Mouse (Mus musculus): ENCODE measurements around the gene Prkd1. TPM values are rescaled to one million over a fixed set of nuclear protein-coding genes. Genes with fewer than 3 reads are reported as not detected.
"Not testable (repeated sequence)": the region's sequence is repeated elsewhere in the genome, so short reads cannot be mapped to it uniquely, and the experiment has no call there.

Prkd1 gene
- under 1 TPM in 1 of 26 experiments, not detected in 25; 0.82 TPM for total RNA-seq (2018; cell fraction: chromatin; rRNA removed)
- not detected for total RNA-seq (2018; cell fraction: cytosol; rRNA removed)
- total RNA-seq (2018; cell fraction: nucleus; rRNA removed): not detected
- not detected in 3 replicates for polyA plus RNA-seq (2018)

- 2% methylated on average over 101 of the region's 114 CpGs for WGBS (ENCODE audit: missing documents)
Measured at GRCm38 (mm10) chr12:50648671-50649541, at the start of gene Prkd1. Gene Prkd1, minus strand, starts transcription at chr12:50649098.

GRCm38 (mm10) chr12:50697492-50697891 lies 48.6 kb upstream of the Prkd1 start:
- 26% methylated on average over 3 of the region's 3 CpGs for WGBS (ENCODE audit: missing documents)
- no peaks in the 10 kb centered on the region for H3K79me2 ChIP-seq (ENCODE audit: inconsistent target)
- H3K4me3 ChIP-seq (ENCODE audit: inconsistent target): no peak overlapping the region

More at GRCm38 (mm10) chr12:50648671-50649541, at the start of gene Prkd1:
- no peaks in the 10 kb centered on the region for H3K36me3 ChIP-seq (ENCODE audit: inconsistent target)
- H3K27ac ChIP-seq: no peak within 1 kb of the TSS
- no peaks in the 10 kb centered on the region for H3K79me2 ChIP-seq (ENCODE audit: inconsistent target)
- H3K4me3 ChIP-seq (ENCODE audit: inconsistent target): no peak within 1 kb of the TSS

GRCm38 (mm10) chr12:50648176-50648670 lies 675 bp downstream of the Prkd1 start:
- Histone ChIP-seq H3K27ac (no peak overlapping the region), H3K79me2 (ENCODE audit: inconsistent target) (no peaks in the 10 kb centered on the region), H3K36me3 (ENCODE audit: inconsistent target) (no peaks in the 10 kb centered on the region), H3K4me3 (ENCODE audit: inconsistent target) (no peak overlapping the region)
- WGBS (ENCODE audit: missing documents): 5% methylated on average over 15 of the region's 16 CpGs

More at GRCm38 (mm10) chr12:50697492-50697891, 48.6 kb upstream of the Prkd1 start:
- no peaks in the 10 kb centered on the region for H3K36me3 ChIP-seq (ENCODE audit: inconsistent target)
- no peak overlapping the region for H3K27ac ChIP-seq

GRCm38 (mm10) chr12:50646857-50647256 lies 2.0 kb downstream of the Prkd1 start:
- Histone ChIP-seq H3K36me3 (ENCODE audit: inconsistent target) (no peaks in the 10 kb centered on the region), H3K27ac (no peak overlapping the region), H3K79me2 (ENCODE audit: inconsistent target) (no peaks in the 10 kb centered on the region), H3K4me3 (ENCODE audit: inconsistent target) (no peak overlapping the region)
- WGBS (ENCODE audit: missing documents): 98% methylated on average over 4 of the region's 4 CpGs

GRCm38 (mm10) chr12:50642671-50643070 lies 6.2 kb downstream of the Prkd1 start:
- WGBS (ENCODE audit: missing documents): 83% methylated on average over 5 of the region's 5 CpGs
- Histone ChIP-seq H3K79me2 (ENCODE audit: inconsistent target) (no peaks in the 10 kb centered on the region), H3K4me3 (ENCODE audit: inconsistent target) (no peak overlapping the region), H3K27ac (no peak overlapping the region), H3K36me3 (ENCODE audit: inconsistent target) (no peaks in the 10 kb centered on the region)

GRCm38 (mm10) chr12:50640171-50640570 lies 8.7 kb downstream of the Prkd1 start:
- WGBS (ENCODE audit: missing documents): 52% methylated on average over 4 of the region's 4 CpGs

GRCm38 (mm10) chr12:50634436-50634835 lies 14.5 kb downstream of the Prkd1 start:
- Histone ChIP-seq H3K4me3 (ENCODE audit: inconsistent target) (no peak overlapping the region), H3K27ac (no peak overlapping the region), H3K79me2 (ENCODE audit: inconsistent target) (no peaks in the 10 kb centered on the region), H3K36me3 (ENCODE audit: inconsistent target) (no peaks in the 10 kb centered on the region)
- 79% methylated on average over 6 of the region's 6 CpGs for WGBS (ENCODE audit: missing documents)

More at GRCm38 (mm10) chr12:50640171-50640570, 8.7 kb downstream of the Prkd1 start:
- Histone ChIP-seq H3K79me2 (ENCODE audit: inconsistent target) (no peaks in the 10 kb centered on the region), H3K36me3 (ENCODE audit: inconsistent target) (no peaks in the 10 kb centered on the region), H3K4me3 (ENCODE audit: inconsistent target) (no peak overlapping the region), H3K27ac (no peak overlapping the region)

GRCm38 (mm10) chr12:50626100-50626499 lies 22.8 kb downstream of the Prkd1 start:
- not testable (repeated sequence) for H3K4me3 ChIP-seq (ENCODE audit: inconsistent target); H3K36me3 ChIP-seq (ENCODE audit: inconsistent target); H3K27ac ChIP-seq; H3K79me2 ChIP-seq (ENCODE audit: inconsistent target)
- no CpG with 5 or more reads among the region's 2 CpGs for whole genome bisulfite sequencing (ENCODE audit: missing documents)

- Histone ChIP-seq H3K79me2 (ENCODE audit: inconsistent target) (no peaks in the 10 kb centered on the region), H3K27ac (no peak overlapping the region)
- WGBS (ENCODE audit: missing documents): 87% methylated on average over 4 of the region's 4 CpGs
Measured at GRCm38 (mm10) chr12:50624175-50624574, 24.7 kb downstream of the Prkd1 start.

GRCm38 (mm10) chr12:50615852-50616251 lies 33.0 kb downstream of the Prkd1 start:
- Histone ChIP-seq H3K36me3 (ENCODE audit: inconsistent target) (no peaks in the 10 kb centered on the region), H3K27ac (no peak overlapping the region), H3K79me2 (ENCODE audit: inconsistent target) (no peaks in the 10 kb centered on the region), H3K4me3 (ENCODE audit: inconsistent target) (no peak overlapping the region)
- 77% methylated on average over 1 of the region's 1 CpGs for WGBS (ENCODE audit: missing documents)

More at GRCm38 (mm10) chr12:50624175-50624574, 24.7 kb downstream of the Prkd1 start:
- H3K4me3 ChIP-seq (ENCODE audit: inconsistent target): no peak overlapping the region
- H3K36me3 ChIP-seq (ENCODE audit: inconsistent target): no peaks in the 10 kb centered on the region

GRCm38 (mm10) chr12:50614341-50614740 lies 34.6 kb downstream of the Prkd1 start:
- H3K27ac ChIP-seq: no peak overlapping the region
- no peak overlapping the region for H3K4me3 ChIP-seq (ENCODE audit: inconsistent target)
- WGBS (ENCODE audit: missing documents): 64% methylated on average over 6 of the region's 6 CpGs

GRCm38 (mm10) chr12:50606703-50607500 lies 42.0 kb downstream of the Prkd1 start:
- no peaks in the 10 kb centered on the region for H3K36me3 ChIP-seq (ENCODE audit: inconsistent target)
- no peak overlapping the region for H3K4me3 ChIP-seq (ENCODE audit: inconsistent target)
- H3K79me2 ChIP-seq (ENCODE audit: inconsistent target): no peaks in the 10 kb centered on the region
- WGBS (ENCODE audit: missing documents): 87% methylated on average over 4 of the region's 4 CpGs
- H3K27ac ChIP-seq: no peak overlapping the region

More at GRCm38 (mm10) chr12:50614341-50614740, 34.6 kb downstream of the Prkd1 start:
- H3K79me2 ChIP-seq (ENCODE audit: inconsistent target): no peaks in the 10 kb centered on the region
- H3K36me3 ChIP-seq (ENCODE audit: inconsistent target): no peaks in the 10 kb centered on the region

- Histone ChIP-seq H3K27ac (no peak overlapping the region), H3K36me3 (ENCODE audit: inconsistent target) (no peaks in the 10 kb centered on the region), H3K79me2 (ENCODE audit: inconsistent target) (no peaks in the 10 kb centered on the region), H3K4me3 (ENCODE audit: inconsistent target) (no peak overlapping the region)
- whole genome bisulfite sequencing (ENCODE audit: missing documents): 80% methylated on average over 1 of the region's 1 CpGs
Measured at GRCm38 (mm10) chr12:50599370-50599769, 49.5 kb downstream of the Prkd1 start.

All from macrophage (primary cell).